Mouse (Mus musculus): Measurements from ENCODE around the gene Slc35a1.

The Slc35a1 gene

DNA sequence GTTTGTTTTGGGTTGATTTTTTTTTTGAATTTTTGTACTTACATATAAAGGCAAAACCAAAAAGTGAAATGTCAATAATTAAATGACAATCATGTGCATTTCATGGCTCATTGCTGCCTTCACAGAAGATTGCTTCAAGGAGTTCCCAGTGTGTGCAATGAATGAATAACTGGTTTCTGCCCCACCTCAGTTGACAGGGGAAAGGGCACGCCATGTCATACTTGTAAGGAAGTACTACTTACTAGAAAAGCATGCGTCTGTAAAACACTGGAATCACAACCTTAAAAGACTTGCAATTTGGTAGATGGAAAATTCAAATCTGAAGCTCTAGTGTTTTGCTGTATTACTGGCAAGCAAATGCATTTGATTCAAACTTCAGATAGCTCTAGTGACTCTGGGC is 28.2 kb downstream of the Slc35a1 start:
- in situ Hi-C loops (cut with MboI; ENCODE audit: unreplicated experiment in 2 of 2): no loop called here

DNA sequence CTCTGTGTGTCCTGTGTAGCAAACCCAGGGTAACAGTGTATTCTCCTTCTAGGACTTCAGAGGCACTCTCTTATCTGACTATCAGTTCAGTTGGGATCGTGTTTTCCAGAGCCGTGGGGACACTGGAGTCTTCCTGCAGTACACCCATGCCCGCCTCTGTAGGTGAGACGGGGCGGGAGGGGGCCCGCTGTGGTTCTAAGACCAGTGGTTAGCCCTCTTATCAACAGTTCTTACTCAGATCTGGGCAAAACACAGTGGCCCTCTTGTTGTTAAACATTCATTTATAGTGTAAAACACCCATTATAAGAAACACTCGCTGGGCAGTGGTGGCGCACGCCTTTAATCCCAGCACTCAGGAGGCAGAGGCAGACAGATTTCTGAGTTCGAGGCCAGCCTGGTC is 31.1 kb downstream of the Slc35a1 start:
- in situ Hi-C loops (cut with MboI; ENCODE audit: unreplicated experiment in 2 of 2): no loop called here

- in situ Hi-C loops (cut with MboI; ENCODE audit: unreplicated experiment in 2 of 2): no loop called here
These were observed 34.1 kb downstream of the Slc35a1 start for GRCm38 (mm10) chr4:34653179-34653578.

GRCm38 (mm10) chr4:34644779-34645178 is 42.5 kb downstream of the Slc35a1 start:
- in situ Hi-C loops (cut with MboI; ENCODE audit: unreplicated experiment in 2 of 2): no loop called here

DNA sequence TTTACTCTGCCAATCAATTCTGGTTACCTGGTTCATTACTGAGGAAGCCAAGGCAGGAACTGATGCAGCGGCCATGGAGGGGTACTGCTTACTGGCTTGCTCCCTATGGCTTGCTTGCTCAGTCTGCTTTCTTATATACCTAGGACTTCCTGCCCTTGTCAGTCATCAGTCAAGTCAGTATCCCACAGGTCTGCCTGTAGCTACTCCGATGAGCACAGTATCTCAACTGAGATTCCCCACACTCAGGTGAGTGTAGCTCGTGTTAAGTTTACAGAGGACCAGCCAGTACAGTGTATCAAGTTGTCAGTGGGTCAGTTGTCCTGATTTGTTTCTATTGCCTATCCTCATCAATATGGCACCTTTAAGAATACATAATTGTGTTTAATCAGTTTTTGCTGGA is 46.5 kb downstream of the Slc35a1 start:
- in situ Hi-C loops (cut with MboI; ENCODE audit: unreplicated experiment in 2 of 2): no loop called here

DNA sequence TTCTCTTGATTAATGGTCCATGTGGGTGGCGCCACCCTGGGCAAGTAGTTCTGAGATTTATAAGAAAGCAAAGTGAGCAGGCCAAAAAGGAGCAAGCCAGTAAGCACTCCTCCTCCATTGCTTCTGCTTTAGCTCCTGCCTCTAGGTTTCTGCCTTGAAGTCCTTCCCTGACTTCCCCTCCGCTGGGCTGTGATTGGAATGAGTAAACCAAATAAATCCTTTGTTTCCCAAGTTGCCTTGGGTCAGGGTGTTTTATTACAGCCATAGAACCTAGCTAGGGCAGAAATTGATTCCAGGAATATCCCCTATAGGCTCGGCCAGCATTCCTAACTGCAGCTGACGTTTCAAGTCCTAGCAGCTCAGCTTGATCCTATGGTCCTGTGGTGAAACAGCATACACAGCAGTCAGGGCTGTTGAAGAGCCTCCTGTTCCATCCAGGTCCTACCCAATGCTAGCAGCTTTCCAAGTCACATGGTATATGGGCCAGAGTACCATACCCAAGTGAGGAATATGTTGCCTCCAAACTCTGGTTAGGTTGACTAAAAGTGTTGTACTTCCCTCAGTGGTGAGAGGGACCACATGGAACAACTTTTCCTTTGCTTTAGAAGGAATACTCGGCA is 47.4 kb downstream of the Slc35a1 start:
- in situ Hi-C loops (cut with MboI; ENCODE audit: unreplicated experiment in 2 of 2): no loop called here

- in situ Hi-C loops (cut with MboI; ENCODE audit: unreplicated experiment in 2 of 2): no loop called here
These were observed 49.4 kb downstream of the Slc35a1 start for GRCm38 (mm10) chr4:34637851-34638250.

GRCm38 (mm10) chr4:34637386-34637785 is 49.9 kb downstream of the Slc35a1 start:
- in situ Hi-C loops (cut with MboI; ENCODE audit: unreplicated experiment in 2 of 2): no loop called here

DNA sequence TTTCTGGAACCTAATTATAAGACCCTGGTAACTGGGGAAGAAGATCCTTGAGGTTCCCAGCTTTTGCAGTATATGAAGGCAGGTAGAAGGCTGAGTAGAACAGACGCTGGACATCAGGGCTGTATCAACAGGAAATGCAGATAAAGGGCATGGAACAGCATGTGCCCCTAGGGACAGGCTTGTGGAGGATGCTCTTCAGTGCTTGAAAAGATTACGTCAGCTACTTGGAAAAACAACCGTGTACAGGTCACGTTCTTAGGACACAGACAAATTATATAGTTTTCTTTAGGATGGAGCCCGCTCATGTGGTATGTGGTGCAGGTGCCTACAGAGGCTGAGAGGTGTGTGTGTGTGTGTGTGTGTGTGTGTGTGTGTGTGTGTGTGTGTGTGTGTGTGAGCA is 51.2 kb downstream of the Slc35a1 start:
- in situ Hi-C loops (cut with MboI; ENCODE audit: unreplicated experiment in 2 of 2): no loop called here

DNA sequence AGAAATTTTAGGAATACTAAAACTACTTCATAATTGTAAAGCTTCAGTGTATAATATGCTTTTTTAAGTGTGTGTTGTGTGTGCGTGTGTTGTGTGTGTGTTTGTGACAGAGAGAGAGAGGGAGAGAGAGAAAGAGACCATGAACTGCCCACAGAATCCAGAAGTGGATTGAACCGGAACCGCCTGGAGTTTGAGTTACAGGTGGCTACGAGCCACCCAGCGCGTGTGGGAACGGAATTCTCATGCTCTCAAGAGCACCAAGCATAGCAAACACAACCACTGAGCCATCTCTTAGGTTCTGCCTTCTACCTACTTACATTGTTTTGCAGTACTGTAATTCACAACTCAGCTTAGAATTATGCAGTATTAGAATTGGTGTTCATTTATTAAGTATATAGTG is 53.1 kb downstream of the Slc35a1 start:
- in situ Hi-C loops (cut with MboI; ENCODE audit: unreplicated experiment in 2 of 2): no loop called here

DNA sequence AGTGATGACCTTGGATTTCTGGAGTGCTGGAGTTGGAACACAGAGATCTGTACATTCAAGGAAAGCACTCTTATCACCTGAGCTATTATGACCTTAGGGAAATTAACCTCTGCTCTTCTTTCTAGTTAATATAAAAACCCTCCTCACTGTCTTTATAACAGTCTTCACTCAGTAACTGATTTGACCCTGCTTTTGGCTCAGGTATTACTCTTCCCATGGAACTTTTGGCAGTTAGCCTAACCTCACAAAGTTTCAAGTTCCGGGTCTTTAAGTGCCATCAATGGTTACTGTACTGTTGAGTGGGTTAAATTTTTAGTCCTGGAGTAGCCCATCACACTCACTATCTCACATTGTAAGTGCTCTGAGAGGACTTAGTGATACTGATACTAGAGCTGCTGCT is 57.3 kb downstream of the Slc35a1 start:
- in situ Hi-C loops (cut with MboI; ENCODE audit: unreplicated experiment in 2 of 2): no loop called here

GRCm38 (mm10) chr4:34626401-34626800 is 60.8 kb downstream of the Slc35a1 start:
- in situ Hi-C loops (cut with MboI; ENCODE audit: unreplicated experiment in 2 of 2): no loop called here

- in situ Hi-C loops (cut with MboI; ENCODE audit: unreplicated experiment in 2 of 2): no loop called here
These were observed 61.7 kb downstream of the Slc35a1 start for GRCm38 (mm10) chr4:34625556-34625955.

GRCm38 (mm10) chr4:34616146-34616545 is 71.1 kb downstream of the Slc35a1 start:
- in situ Hi-C loops (cut with MboI; ENCODE audit: unreplicated experiment in 2 of 2): no loop called here

DNA sequence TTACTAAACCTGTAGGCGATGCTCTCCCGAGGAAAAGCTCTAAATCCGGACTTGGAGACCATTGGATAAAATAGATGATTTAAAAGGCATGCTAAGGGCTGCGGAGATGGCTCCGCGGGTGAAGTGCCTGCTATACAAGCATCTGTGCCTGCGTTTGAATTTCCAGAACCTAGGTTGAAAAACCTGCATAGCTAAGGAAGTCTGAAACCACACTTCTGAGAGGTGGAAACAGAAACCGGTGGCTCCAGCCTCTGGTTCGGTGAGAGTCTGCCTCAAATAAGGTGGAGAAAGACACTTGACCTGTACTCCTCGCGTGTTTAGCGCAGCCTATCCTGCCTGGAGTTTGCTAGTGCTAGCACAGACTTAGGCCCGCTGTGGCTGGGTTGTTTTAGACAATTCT is 71.9 kb downstream of the Slc35a1 start:
- in situ Hi-C loops (cut with MboI; ENCODE audit: unreplicated experiment in 2 of 2): no loop called here

- in situ Hi-C loops (cut with MboI; ENCODE audit: unreplicated experiment in 2 of 2): no loop called here
These were observed 72.6 kb downstream of the Slc35a1 start, which contains the start of the genes Orc3 and Rars2 for GRCm38 (mm10) chr4:34614630-34615094. Orc3 (minus strand) TSS chr4:34614944. Rars2 (plus strand) TSS chr4:34614957.

GRCm38 (mm10) chr4:34613571-34614145 is 73.6 kb downstream of the Slc35a1 start:
- in situ Hi-C loops (cut with MboI; ENCODE audit: unreplicated experiment in 2 of 2): no loop called here

Data from v-Abl transformed pro-B cells (cell line).